Mouse (Mus musculus): ENCODE measurements around the gene Mettl8.

The Mettl8 gene

DNA sequence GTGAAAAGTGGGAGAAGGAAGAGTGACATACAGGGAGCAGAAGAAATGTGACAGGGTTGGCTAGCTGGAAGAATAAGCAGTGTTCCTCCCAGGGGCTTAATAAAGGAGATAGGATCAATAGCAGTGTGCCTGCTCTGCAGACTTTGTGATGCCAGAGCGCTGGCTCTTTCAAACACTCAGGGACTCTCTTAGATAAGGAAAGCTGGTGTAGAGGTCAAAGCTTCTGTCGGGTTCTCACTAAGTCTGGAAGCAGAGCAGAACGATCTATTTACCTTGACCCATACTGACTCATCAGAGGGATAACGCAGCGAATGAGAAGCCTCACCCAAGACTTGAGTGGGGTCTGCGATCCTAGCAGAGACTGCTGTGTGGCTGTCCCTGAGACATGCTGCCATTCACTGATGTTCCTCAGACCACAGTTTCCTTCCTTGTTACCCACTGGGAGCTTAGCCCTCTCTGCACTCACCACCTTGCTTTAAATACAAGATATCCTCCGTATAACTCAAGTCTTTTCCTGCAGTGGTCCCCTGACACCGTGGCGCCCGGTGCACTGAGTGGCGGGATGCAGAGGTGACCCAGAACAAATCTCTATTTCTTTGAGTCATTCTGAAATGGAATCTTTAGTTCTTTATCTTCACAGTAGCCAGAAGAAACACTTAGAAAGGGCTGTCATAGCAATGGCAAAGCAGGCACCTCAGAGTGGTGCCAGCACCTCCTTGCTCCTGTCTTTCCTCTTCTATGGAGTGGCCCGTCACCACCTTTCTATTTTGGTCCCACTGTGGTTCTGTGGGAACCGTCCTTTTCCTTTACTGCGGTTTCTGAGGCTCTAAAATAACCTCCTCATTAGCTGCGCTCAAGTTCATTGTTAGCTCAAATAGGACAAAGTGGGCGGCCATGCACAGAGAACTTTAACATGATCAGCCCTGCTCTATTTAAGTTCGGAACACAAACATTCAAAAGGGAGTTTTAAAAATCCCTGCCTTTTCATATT is 65.9 kb downstream of the Mettl8 start:
- no peak for DNase-seq (ENCODE audit: low spot score)

GRCm38 (mm10) chr2:70978271-70978670 is 77.1 kb downstream of the Mettl8 start:
- no peak for DNase-seq (ENCODE audit: low spot score)

DNA sequence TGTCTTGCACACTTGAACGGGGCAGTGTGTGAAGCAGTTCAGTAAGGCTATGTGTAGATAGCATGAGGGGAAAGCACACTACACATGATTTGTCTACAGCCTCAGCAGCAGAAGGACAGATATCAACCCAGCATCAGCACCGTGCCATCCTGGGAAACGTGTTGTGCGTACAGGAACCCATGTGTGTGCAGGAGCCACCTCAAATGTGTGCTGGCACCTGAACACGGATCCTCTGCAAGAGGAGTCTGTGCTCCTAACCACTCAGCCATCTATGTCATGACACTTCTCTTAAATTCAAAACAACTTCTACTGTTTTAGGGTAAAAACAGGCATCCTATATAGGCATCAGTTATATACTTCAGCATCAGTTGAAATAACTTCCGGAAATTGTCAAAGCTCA is 80.6 kb downstream of the Mettl8 start:
- no peak for DNase-seq (ENCODE audit: low spot score)

- no peak for DNase-seq (ENCODE audit: low spot score)
Measured at GRCm38 (mm10) chr2:70972795-70973518, 82.4 kb downstream of the Mettl8 start.

GRCm38 (mm10) chr2:70970158-70970741 is 85.1 kb downstream of the Mettl8 start:
- DNase-seq (ENCODE audit: low spot score) = peak; percentile 29

GRCm38 (mm10) chr2:70968305-70968704 is 87.1 kb downstream of the Mettl8 start:
- no peak for DNase-seq (ENCODE audit: low spot score)

DNA sequence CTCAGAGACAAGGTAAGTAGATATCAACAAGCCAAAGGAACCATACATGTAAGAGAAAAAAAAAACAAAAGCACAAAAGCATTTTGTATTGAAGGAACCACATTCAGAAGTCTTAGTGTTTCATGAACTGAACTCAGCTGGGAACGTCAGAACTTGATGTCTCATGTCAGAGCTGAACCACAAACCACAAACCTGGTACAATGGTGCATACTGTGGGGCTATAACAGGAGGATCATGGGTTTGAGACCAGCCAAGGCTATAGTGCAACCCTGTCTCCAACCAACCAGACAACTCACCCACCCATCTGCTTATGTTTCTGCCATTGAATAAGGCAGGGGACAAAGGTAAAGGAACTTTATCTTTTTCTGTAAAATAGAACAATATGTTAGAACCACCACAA is 88.2 kb downstream of the Mettl8 start:
- DNase-seq (ENCODE audit: low spot score) = no peak

DNA sequence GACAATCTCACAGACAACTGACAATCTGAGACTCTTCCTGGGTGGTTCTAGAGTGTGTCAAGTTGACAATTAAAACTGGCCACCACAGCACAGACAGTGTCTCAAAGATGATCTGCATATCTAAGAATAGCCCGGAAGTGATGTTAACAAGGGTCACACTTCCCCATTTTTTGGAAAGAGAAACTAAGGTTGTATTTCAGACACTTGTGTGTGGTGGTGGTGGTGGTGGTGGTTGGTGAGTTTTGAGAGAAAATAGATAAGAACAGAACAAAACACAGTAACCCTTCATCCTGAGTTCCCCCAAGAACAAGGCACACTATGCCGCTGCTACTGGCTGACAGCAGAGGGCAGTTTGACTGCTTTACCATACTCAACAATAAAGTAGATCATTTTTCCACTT is 90.6 kb downstream of the Mettl8 start:
- DNase-seq (ENCODE audit: low spot score) = no peak

- DNase-seq (ENCODE audit: low spot score) = no peak
Measured at GRCm38 (mm10) chr2:70962921-70963320, 92.5 kb downstream of the Mettl8 start.

GRCm38 (mm10) chr2:70961086-70961941 is 94.1 kb downstream of the Mettl8 start:
- DNase-seq (ENCODE audit: low spot score) = no peak

- no peak for DNase-seq (ENCODE audit: low spot score)
Measured at GRCm38 (mm10) chr2:70960090-70960489, 95.3 kb downstream of the Mettl8 start.

DNA sequence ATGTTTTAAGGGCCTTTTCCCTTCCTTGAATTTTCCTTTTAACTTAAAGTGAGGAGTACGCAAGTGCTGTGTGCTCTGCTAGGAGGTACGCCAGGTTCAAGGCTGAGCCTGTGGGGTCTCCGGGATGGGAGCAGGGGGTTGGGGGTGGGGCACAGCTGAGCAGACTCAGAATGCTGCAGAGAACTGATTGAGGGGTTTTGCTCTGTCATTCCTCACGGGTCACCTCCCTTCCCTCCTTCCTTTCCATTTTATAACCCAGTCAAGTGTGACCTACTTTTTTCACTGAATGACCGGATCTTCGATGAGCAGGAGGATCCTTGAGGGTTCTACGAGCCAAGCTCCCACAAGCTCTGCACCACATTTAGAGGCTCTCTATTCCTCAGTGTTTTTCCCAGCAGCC is 96.0 kb downstream of the Mettl8 start:
- DNase-seq (ENCODE audit: low spot score) = no peak

- no peak for DNase-seq (ENCODE audit: low spot score)
Measured at GRCm38 (mm10) chr2:70958536-70958935, 96.8 kb downstream of the Mettl8 start.

DNA sequence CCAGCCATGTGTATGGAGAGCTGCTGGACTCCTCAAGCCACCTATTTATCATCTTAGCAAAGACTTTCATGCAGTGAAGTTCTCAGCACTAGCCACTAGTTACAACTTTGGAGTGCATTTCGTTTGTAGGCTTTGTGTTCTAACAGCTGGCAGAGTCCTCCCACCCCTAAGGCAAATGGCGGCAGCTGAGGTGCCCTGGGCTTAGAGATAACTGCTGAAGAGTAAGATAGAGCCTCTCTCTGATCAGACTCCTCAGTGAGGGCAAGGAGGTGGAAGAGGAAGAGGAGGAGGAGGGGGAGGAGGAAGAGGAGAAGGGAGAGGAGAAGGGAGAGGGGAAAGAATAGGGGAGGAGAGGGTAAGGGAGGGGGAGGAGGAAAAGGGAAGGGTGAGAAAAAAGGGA is 101.8 kb downstream of the Mettl8 start:
- DNase-seq (ENCODE audit: low spot score) = no peak

GRCm38 (mm10) chr2:70951944-70952343 is 103.4 kb downstream of the Mettl8 start:
- no peak for DNase-seq (ENCODE audit: low spot score)

DNA sequence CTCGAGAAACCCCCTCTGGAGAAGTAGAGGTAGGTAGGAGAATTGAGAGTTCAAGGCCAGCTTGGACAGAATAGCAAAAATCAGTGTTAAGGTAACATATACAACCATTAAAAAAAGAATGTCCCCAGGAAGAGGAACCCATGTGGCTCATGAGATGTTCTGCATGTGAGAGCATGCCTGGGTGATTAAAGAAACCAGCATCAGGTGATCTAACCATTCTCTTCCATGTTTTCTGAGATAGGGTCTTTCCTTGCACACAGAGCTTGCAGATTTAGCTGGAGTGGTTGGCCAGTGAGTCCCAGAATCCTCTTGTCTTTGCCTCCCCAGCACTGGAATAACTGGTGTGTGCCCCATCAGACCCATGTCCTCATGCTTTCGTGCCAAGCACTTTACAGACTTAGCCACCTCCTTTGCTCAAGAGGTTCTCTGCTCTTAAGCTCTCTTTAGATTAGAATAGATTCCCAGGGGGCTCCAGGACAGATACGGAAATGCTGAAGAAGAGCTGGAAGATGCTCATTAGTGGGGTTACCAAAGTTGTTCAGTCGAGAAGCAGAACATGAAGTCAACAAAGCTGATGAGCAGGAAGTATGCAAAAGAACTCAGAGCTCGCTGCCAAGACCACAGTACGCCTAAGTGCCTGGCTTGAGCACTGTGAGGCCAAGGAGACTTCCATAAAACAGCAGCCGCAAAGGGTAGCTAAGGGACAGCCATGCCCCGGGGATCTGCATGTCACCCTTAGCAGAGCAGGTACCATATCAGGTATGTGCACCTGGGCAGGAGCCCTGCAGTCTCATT is 110.7 kb downstream of the Mettl8 start:
- no peak for DNase-seq (ENCODE audit: low spot score)

DNA sequence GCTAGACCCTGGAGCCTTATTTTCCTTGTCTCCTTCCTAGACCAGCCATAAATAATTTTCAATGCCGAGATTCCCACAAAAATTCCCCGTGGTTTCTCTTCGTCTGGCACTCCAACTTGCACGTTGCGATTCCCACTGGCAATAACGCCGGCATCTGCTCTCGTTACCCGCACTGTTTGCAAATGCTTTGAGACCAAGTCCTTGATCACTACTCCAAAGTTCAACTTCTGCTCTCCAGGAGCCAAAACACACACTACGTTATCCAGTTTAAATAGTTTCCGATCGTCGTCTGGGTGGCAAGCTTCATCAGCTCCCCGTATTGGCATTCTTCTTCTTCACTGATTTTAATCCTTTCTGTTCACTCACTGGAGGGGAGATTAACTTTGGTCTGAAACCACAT is 114.6 kb downstream of the Mettl8 start:
- no peak for DNase-seq (ENCODE audit: low spot score)

GRCm38 (mm10) chr2:70938844-70939494 is 116.4 kb downstream of the Mettl8 start:
- DNase-seq (ENCODE audit: low spot score) = peak; percentile 37

DNA sequence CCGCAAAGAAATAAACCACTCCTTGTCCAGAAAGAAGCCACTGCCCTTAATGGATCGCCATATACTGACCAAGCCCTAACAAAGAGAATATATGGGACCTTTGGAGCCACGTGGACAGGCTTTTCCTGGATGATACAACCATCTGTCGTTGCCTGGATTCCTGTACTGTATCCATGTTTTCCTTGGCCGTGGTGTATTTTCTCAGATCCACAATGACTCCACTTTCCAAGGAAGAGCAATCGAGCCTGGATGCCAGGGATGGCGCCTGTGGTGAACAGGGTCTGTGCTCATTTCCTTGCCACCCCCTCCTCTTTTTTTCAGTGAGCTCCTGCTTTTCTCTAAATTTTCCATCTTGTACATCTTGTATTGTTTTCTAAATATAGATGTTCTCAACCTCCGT is 120.6 kb downstream of the Mettl8 start:
- DNase-seq (ENCODE audit: low spot score) = no peak

DNA sequence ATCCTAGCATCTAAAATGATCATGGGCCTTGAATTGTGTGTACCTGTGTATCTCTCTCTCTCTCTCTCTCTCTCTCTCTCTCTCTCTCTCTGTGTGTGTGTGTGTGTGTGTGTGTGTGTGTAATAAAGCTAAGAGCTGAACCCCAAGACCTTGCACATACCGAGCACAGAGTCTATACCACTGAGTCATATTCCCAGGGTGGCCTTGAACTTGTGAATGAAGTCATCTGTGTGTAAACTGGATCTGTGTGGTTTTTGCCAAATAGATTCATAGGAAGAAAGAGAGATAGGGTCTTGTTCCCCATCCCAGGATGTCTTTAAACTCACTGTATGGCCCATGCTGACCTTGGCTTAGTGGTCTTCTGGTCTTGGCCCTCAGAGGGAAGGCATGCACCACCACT is 121.9 kb downstream of the Mettl8 start:
- DNase-seq (ENCODE audit: low spot score) = no peak
